ENCODE assay signal across 25 mouse cellular contexts in the genomic region with DNA sequence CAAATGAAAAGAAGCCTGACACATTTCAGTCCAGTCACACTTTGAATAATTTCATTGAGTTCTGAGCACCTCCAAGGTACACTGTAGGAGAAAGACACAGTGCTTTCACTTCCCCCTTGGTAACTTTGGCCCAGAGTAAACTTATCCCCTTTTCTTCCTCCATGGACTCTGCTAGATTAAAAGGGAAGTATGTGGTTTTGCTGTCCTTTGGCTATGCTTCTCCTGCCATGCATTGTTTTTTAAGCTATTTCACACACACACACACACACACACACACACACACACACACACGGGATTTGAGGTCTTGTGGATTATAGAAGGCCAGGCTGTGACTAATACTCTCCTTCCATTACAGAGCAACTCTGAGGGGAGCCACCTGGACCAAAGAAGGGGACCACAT. TPM values are rescaled to one million over a fixed set of nuclear protein-coding genes. Genes with fewer than 3 reads are reported as not detected.
DNase-seq lines count a peak whose midpoint lies in the region; ATAC-seq lines count a peak whose summit lies in the region.
"Had no signal": no experiment of that assay in that cellular context is flagged by ENCODE, and none has a peak within 500 bp of the region (broad histone marks: within the 10 kb centered on the region; RNA-seq: fewer than 3 reads in every experiment).

No protein-coding gene starts in this region.

- H3K9me3 ChIP-seq in embryonic facial prominence, embryonic 10.5 days, result peaks cover 7% of the 10 kb centered on the region
- H3K9me3 ChIP-seq: forebrain, embryonic 15.5 days had no signal

- no peak overlapping the region for H3K4me3 ChIP-seq in embryonic facial prominence, embryonic 10.5 days
- H3K4me3 ChIP-seq: erythroblast, embryonic 14.5 days; forebrain, embryonic 15.5 days; intestine, embryonic 15.5 days; liver, embryonic 13.5 days had no signal

- H3K27ac ChIP-seq in embryonic facial prominence, embryonic 10.5 days (replicated peaks), result no peak overlapping the region
- H3K27ac ChIP-seq: forebrain, embryonic 15.5 days; hindbrain, embryonic 14.5 days; intestine, embryonic 15.5 days; liver, embryonic 13.5 days had no signal

- H3K36me3 ChIP-seq in embryonic facial prominence, embryonic 10.5 days (replicated peaks), result peaks cover 35% of the 10 kb centered on the region
- H3K36me3 ChIP-seq: intestine, embryonic 15.5 days had no signal

- peak; percentile 88 for DNase-seq in heart, adult 11 months
- no peak for DNase-seq in heart, postnatal 14 days
- DNase-seq in 416B (ENCODE audit: low read depth) (peak; percentile 76), NIH3T3 (ENCODE audit: low read depth) (peak; percentile 1)
- no peak for DNase-seq in left cerebral cortex, postnatal 10 days (ENCODE audit: extremely low spot score in 1 of 2, low spot score in 2 of 2)
- DNase-seq in embryonic facial prominence, embryonic 10.5 days (ENCODE audit: low spot score), result no peak
- DNase-seq in cerebellum, postnatal 4 days (ENCODE audit: low spot score in 2 of 2), result no peak
- DNase-seq: cerebellum, postnatal 25 days; left cerebral cortex, postnatal 4 days; liver, embryonic 13.5 days; lung, postnatal 4 days; midbrain, embryonic 14.5 days; right cerebral cortex, postnatal 14 days; thymus, postnatal 25 days had no signal

- WGBS in embryonic facial prominence, embryonic 10.5 days, result 77% methylated on average over 1 of the region's 1 CpGs

- peak; percentile 69 for ATAC-seq in megakaryocyte progenitor cell, adult 5-6 weeks (replicated peaks; ENCODE audit: poor library complexity)
- ATAC-seq: forebrain, embryonic 15.5 days; intestine, embryonic 15.5 days had no signal

- no peaks in the 10 kb centered on the region for H3K27me3 ChIP-seq in embryonic facial prominence, embryonic 10.5 days (replicated peaks; ENCODE audit: low read depth, poor library complexity, severe bottlenecking)
- H3K27me3 ChIP-seq: forebrain, embryonic 15.5 days; intestine, embryonic 15.5 days; liver, embryonic 13.5 days had no signal

- intact Hi-C loops in heart, postnatal 14 days (cut with DNase I), result loop anchor here (5.0 kb wide), 1 partner anchor 144 kb away; the partner anchor contains the start of gene Zfp773
- intact Hi-C loops in left cerebral cortex, postnatal 10 days (cut with DNase I), result loop anchor here (10.0 kb wide), 2 partner anchors 337 to 857 kb away; no protein-coding TSS in a partner anchor

- no peaks in the 10 kb centered on the region for H3K4me1 ChIP-seq in embryonic facial prominence, embryonic 10.5 days
- H3K4me1 ChIP-seq: forebrain, embryonic 15.5 days; intestine, embryonic 15.5 days; liver, embryonic 13.5 days had no signal

RNA-seq across cellular contexts. Expression of gene Gm45844, which starts 3.3 kb away (rescaled TPM):
- total RNA-seq in heart, postnatal 14 days (2021), result 1 to 10 TPM in 1 of 2 experiments, under 1 TPM in 1; 0.46 to 2.0 TPM
- 2.4 TPM in 2 replicates for total RNA-seq in megakaryocyte progenitor cell, adult 5-6 weeks (2015)
- total RNA-seq in megakaryocyte progenitor cell, adult 5-6 weeks (2017), result 0.21 and 3.9 TPM in 2 replicates
- 10 to 100 TPM; 12.3 to 13.5 TPM for total RNA-seq in left cerebral cortex, postnatal 10 days (2021)
- polyA plus RNA-seq in embryonic facial prominence, embryonic 10.5 days (2016; fragmentation: Nextera tagmentation; extraction: Ambion mirVana), result 1.7 and 3.7 TPM in 2 replicates
- polyA plus RNA-seq: erythroblast, embryonic 14.5 days had no signal

RNA-seq across cellular contexts. Expression of gene Clcn4, which starts 19.3 kb away (rescaled TPM):
- 10 to 100 TPM; 48.8 to 53.4 TPM for total RNA-seq in heart, postnatal 14 days (2021)
- total RNA-seq in megakaryocyte progenitor cell, adult 5-6 weeks (2015), result 19.0 and 21.3 TPM in 2 replicates
- total RNA-seq in megakaryocyte progenitor cell, adult 5-6 weeks (2017), result 24.9 and 26.4 TPM in 2 replicates
- total RNA-seq in left cerebral cortex, postnatal 10 days (2021), result 100 to 1,000 TPM; 171 to 174 TPM
- 38.4 and 39.1 TPM in 2 replicates for polyA plus RNA-seq in embryonic facial prominence, embryonic 10.5 days (2016; fragmentation: Nextera tagmentation; extraction: Ambion mirVana)

RNA-seq across cellular contexts. Expression of gene Vmn2r29, which starts 34.3 kb away (rescaled TPM):
- total RNA-seq in heart, postnatal 14 days (2021), result under 1 TPM in 1 of 2 experiments, not detected in 1; 0.15 TPM
- total RNA-seq in megakaryocyte progenitor cell, adult 5-6 weeks (2015), result not detected in 2 replicates
- 0.41 and 0.83 TPM in 2 replicates for total RNA-seq in megakaryocyte progenitor cell, adult 5-6 weeks (2017)
- total RNA-seq in left cerebral cortex, postnatal 10 days (2021), result 1 to 10 TPM; 2.0 to 2.2 TPM
- 0.26 TPM in 2 replicates for polyA plus RNA-seq in embryonic facial prominence, embryonic 10.5 days (2016; fragmentation: Nextera tagmentation; extraction: Ambion mirVana)
- polyA plus RNA-seq: erythroblast, embryonic 14.5 days; large intestine, adult 2 months; spleen, adult 2 months had no signal

RNA-seq across cellular contexts. Expression of gene Vmn2r30, which starts 56.0 kb away (rescaled TPM):
- total RNA-seq in heart, postnatal 14 days (2021), result not detected
- total RNA-seq in megakaryocyte progenitor cell, adult 5-6 weeks (2015), result 0.12 TPM in 1 of 2 replicates, not detected in the other
- total RNA-seq in megakaryocyte progenitor cell, adult 5-6 weeks (2017), result not detected in 2 replicates
- total RNA-seq in left cerebral cortex, postnatal 10 days (2021), result under 1 TPM; 0.10 to 0.15 TPM
- not detected in 2 replicates for polyA plus RNA-seq in embryonic facial prominence, embryonic 10.5 days (2016; fragmentation: Nextera tagmentation; extraction: Ambion mirVana)
- polyA plus RNA-seq: embryonic facial prominence, embryonic 11.5 days; erythroblast, embryonic 14.5 days; forebrain, embryonic 15.5 days; gonadal fat pad, adult 2 months; hindbrain, embryonic 14.5 days; intestine, embryonic 15.5 days; kidney, embryonic 14.5 days; large intestine, adult 2 months; liver, embryonic 13.5 days; midbrain, embryonic 14.5 days; neural tube, embryonic 11.5 days; spleen, adult 2 months had no signal

Comparison
In these comparisons a context has a peak if more than half of its experiments do, and no peak if none do; other contexts are left out.
1. DNase-seq: peak in heart, adult 11 months (single experiment), 416B (single experiment) and NIH3T3 (single experiment); none in heart, postnatal 14 days (0 of 2), left cerebral cortex, postnatal 10 days (0 of 2), embryonic facial prominence, embryonic 10.5 days (single experiment) and cerebellum, postnatal 4 days (0 of 2).